Mouse (Mus musculus): ENCODE data around the gene Poll.

GRCm38 (mm10) chr19:45587509-45588292, 27.4 kb upstream of the Poll start:
- TF ChIP-seq CTCF (IDR thresholded peaks at IDR 0.05; ENCODE audit: low read depth, low read length), result no peak
- TF ChIP-seq TAL1 (conservative IDR thresholded peaks at IDR 0.05; ENCODE audit: low read depth, low read length), result no peak
- no peak for TF ChIP-seq GATA1 (IDR thresholded peaks at IDR 0.05; ENCODE audit: borderline replicate concordance, low read length)
- no peak for TF ChIP-seq POLR2AphosphoS5 (IDR thresholded peaks at IDR 0.05; ENCODE audit: insufficient replicate concordance, low read depth, low read length)
